Mouse (Mus musculus) hindbrain, embryonic 11.5 days (tissue): ENCODE measurements around the gene Nelfe. TPM values are rescaled to one million over a fixed set of nuclear protein-coding genes. Genes with fewer than 3 reads are reported as not detected.
"Not testable (repeated sequence)": the region's sequence is repeated elsewhere in the genome, so short reads cannot be mapped to it uniquely, and the experiment has no call there.

Source experiments
- ATAC-seq: fragments of 200-750 bp; cut with Nextera tagmentation; 2 replicates; pipeline ENCODE4 v1.8.0; 2017; ENCODE audit warnings: mild to moderate bottlenecking, moderate TSS enrichment, moderate library complexity; ENCODE audit not compliant: low FRiP score
- DNase-seq: peaks from one replicate; pipeline ENCODE4 v3.0.0-alpha.2; 2015; ENCODE audit warnings: low spot score
- H3K27ac ChIP-seq: fragments of 300-500 bp; sonication (generic); 2 replicates; pipeline ENCODE4 v1.5.1; 2014; ENCODE audit warnings: mild to moderate bottlenecking, low read depth, low read length
- H3K27me3 ChIP-seq: fragments of 300-500 bp; sonication (generic); 2 replicates; pipeline ENCODE4 v1.6.1; 2014; ENCODE audit warnings: mild to moderate bottlenecking, low read length, moderate library complexity, mixed read lengths; ENCODE audit not compliant: control insufficient read depth, insufficient read depth
- H3K36me3 ChIP-seq: fragments of 300-500 bp; sonication (generic); 2 replicates; pipeline ENCODE4 v1.6.1; 2014; ENCODE audit warnings: mild to moderate bottlenecking, low read length, moderate library complexity, mixed read lengths; ENCODE audit not compliant: control insufficient read depth, insufficient read depth
- H3K4me1 ChIP-seq: fragments of 300-500 bp; sonication (generic); replicated peaks from 2 replicates; pipeline ENCODE4 v1.6.1; 2014; ENCODE audit warnings: low read length, mixed read lengths; ENCODE audit not compliant: control insufficient read depth, insufficient read depth
- H3K4me2 ChIP-seq: fragments of 300-500 bp; sonication (generic); replicated peaks from 2 replicates; pipeline ENCODE4 v1.6.1; 2014; ENCODE audit warnings: mild to moderate bottlenecking, low read depth, low read length
- H3K4me3 ChIP-seq: fragments of 300-500 bp; sonication (generic); 2 replicates; pipeline ENCODE4 v1.5.1; 2014; ENCODE audit warnings: low read depth, low read length
- H3K9ac ChIP-seq: fragments of 300-500 bp; sonication (generic); 2 replicates; pipeline ENCODE4 v1.6.1; 2014; ENCODE audit warnings: low read depth, low read length
- H3K9me3 ChIP-seq: fragments of 300-500 bp; sonication (generic); 2 replicates; pipeline ENCODE4 v1.6.1; 2016; ENCODE audit warnings: low read length; ENCODE audit not compliant: control insufficient read depth
- WGBS: fragments of 180-500 bp; shearing (Covaris S2); extraction: QIAGEN DNeasy Blood & Tissue Kit; methylation state at CpG from one replicate; pipeline ENCODE4 v1.1.7; 2014; 5-methylcytosine and 5-hydroxymethylcytosine counted together
- polyA plus RNA-seq: library from polyadenylated mRNA; unstranded; fragments of >200 nt; fragmentation: Nextera tagmentation; extraction: Ambion mirVana; gene quantifications from 2 replicates; pipeline ENCODE4 v1.2.1, GENCODE M21; 2014

The Nelfe gene
- polyA plus RNA-seq, 1 experiment from 2014 or later = 138 TPM

- peaks cover 10% of the 10 kb centered on the region for H3K4me1 ChIP-seq
- peak overlapping the region; percentile 97 for H3K27ac ChIP-seq
- no peaks in the 10 kb centered on the region for H3K27me3 ChIP-seq
- no peaks in the 10 kb centered on the region for H3K9me3 ChIP-seq
- WGBS = 2% methylated on average over 10 of the region's 47 CpGs
- H3K9ac ChIP-seq = peak overlapping the region; percentile 89
- peak; percentile 75 for DNase-seq
- H3K4me3 ChIP-seq = peak overlapping the region; percentile 78
- peak; percentile 15 for ATAC-seq
- H3K4me2 ChIP-seq = peak overlapping the region; percentile 93
- peaks cover 9% of the 10 kb centered on the region for H3K36me3 ChIP-seq
Measured at GRCm38 (mm10) chr17:34898706-34899052, 48.5 kb downstream of the Nelfe start.

- WGBS = 1% methylated on average over 42 of the region's 45 CpGs
- Histone ChIP-seq H3K4me3 (peak overlapping the region; percentile 78), H3K4me1 (peaks cover 10% of the 10 kb centered on the region), H3K27me3 (no peaks in the 10 kb centered on the region), H3K4me2 (peak overlapping the region; percentile 93), H3K9me3 (no peaks in the 10 kb centered on the region), H3K27ac (peak overlapping the region; percentile 97), H3K36me3 (peaks cover 9% of the 10 kb centered on the region), H3K9ac (peak overlapping the region; percentile 89)
- ATAC-seq (peak; percentile 11), DNase-seq (peak; percentile 56)
Measured at GRCm38 (mm10) chr17:34899053-34899889, 49.1 kb downstream of the Nelfe start.

GRCm38 (mm10) chr17:34899890-34900243 lies 49.7 kb downstream of the Nelfe start:
- no peaks in the 10 kb centered on the region for H3K27me3 ChIP-seq
- H3K27ac ChIP-seq = no peak overlapping the region
- 7% methylated on average over 5 of the region's 5 CpGs for WGBS
- peak overlapping the region; percentile 93 for H3K4me2 ChIP-seq
- H3K36me3 ChIP-seq = peaks cover 12% of the 10 kb centered on the region
- no peak for DNase-seq
- H3K9ac ChIP-seq = peak overlapping the region; percentile 89
- ATAC-seq = no peak
- H3K4me1 ChIP-seq = peaks cover 10% of the 10 kb centered on the region
- H3K4me3 ChIP-seq = peak overlapping the region; percentile 78
- H3K9me3 ChIP-seq = no peaks in the 10 kb centered on the region

- H3K27me3 ChIP-seq, H3K27ac ChIP-seq, H3K4me1 ChIP-seq, H3K4me3 ChIP-seq, H3K4me2 ChIP-seq, H3K9ac ChIP-seq, ATAC-seq, DNase-seq, H3K9me3 ChIP-seq: not testable (repeated sequence)
- peaks cover 18% of the 10 kb centered on the region for H3K36me3 ChIP-seq
Measured at GRCm38 (mm10) chr17:34900826-34901225, 50.6 kb downstream of the Nelfe start.

- not testable (repeated sequence) for H3K27ac ChIP-seq, H3K9ac ChIP-seq, H3K4me3 ChIP-seq, H3K4me2 ChIP-seq, DNase-seq, H3K4me1 ChIP-seq, H3K27me3 ChIP-seq, ATAC-seq, H3K9me3 ChIP-seq
- 87% methylated on average over 8 of the region's 10 CpGs for WGBS
- peaks cover 22% of the 10 kb centered on the region for H3K36me3 ChIP-seq
Measured at GRCm38 (mm10) chr17:34901948-34902347, 51.8 kb downstream of the Nelfe start.

- Histone ChIP-seq H3K9ac (no peak overlapping the region), H3K36me3 (peaks cover 25% of the 10 kb centered on the region), H3K4me2 (no peak overlapping the region), H3K27me3 (no peaks in the 10 kb centered on the region), H3K4me1 (no peaks in the 10 kb centered on the region), H3K9me3 (no peaks in the 10 kb centered on the region), H3K27ac (no peak overlapping the region), H3K4me3 (no peak overlapping the region)
- ATAC-seq (no peak), DNase-seq (no peak)
- WGBS = 93% methylated on average over 9 of the region's 9 CpGs
Measured at GRCm38 (mm10) chr17:34902895-34903294, 52.7 kb downstream of the Nelfe start.

Other genes with a start within 250 kb of the Nelfe start
- 175 and 182 TPM in 2 replicates for gene Rnf5, start 246.7 kb upstream of the Nelfe start, polyA plus RNA-seq
- gene Agpat1, start 246.1 kb upstream of the Nelfe start, polyA plus RNA-seq = 73.8 and 81.2 TPM in 2 replicates
- gene Egfl8, start 234.4 kb upstream of the Nelfe start, polyA plus RNA-seq = 4.4 and 4.7 TPM in 2 replicates
- 23.6 and 26.0 TPM in 2 replicates for gene Ppt2, start 221.9 kb upstream of the Nelfe start, polyA plus RNA-seq
- 1.0 and 2.0 TPM in 2 replicates for gene Prrt1, start 220.9 kb upstream of the Nelfe start, polyA plus RNA-seq
- 16.4 and 17.2 TPM in 2 replicates for gene Fkbpl, start 205.6 kb upstream of the Nelfe start, polyA plus RNA-seq
- gene Atf6b, start 203.2 kb upstream of the Nelfe start, polyA plus RNA-seq = 61.9 and 67.5 TPM in 2 replicates
- gene Tnxb, start 179.9 kb upstream of the Nelfe start, polyA plus RNA-seq = 0.01 and 0.09 TPM in 2 replicates
- gene C4b, start 106.5 kb upstream of the Nelfe start, polyA plus RNA-seq = not detected in 2 replicates
- not detected in 2 replicates for gene Cyp21a1, start 45.8 kb upstream of the Nelfe start, polyA plus RNA-seq
- 21.7 and 22.7 TPM in 2 replicates for gene Stk19, start 13.4 kb upstream of the Nelfe start, polyA plus RNA-seq
- gene Dxo, start 13.4 kb upstream of the Nelfe start, polyA plus RNA-seq = 58.6 and 64.9 TPM in 2 replicates
- 26.9 and 29.9 TPM in 2 replicates for gene Skiv2l, start 181 bp upstream of the Nelfe start, polyA plus RNA-seq
- gene Cfb, start 12.1 kb downstream of the Nelfe start, polyA plus RNA-seq = 1.0 and 2.1 TPM in 2 replicates
- 2.9 and 3.2 TPM in 2 replicates for gene Zbtb12, start 29.1 kb downstream of the Nelfe start, polyA plus RNA-seq
- gene Gm20547, start 31.7 kb downstream of the Nelfe start, polyA plus RNA-seq = not detected in 2 replicates
- 0.64 and 1.2 TPM in 2 replicates for gene C2, start 47.9 kb downstream of the Nelfe start, polyA plus RNA-seq
- gene Ehmt2, start 48.1 kb downstream of the Nelfe start, polyA plus RNA-seq = 57.4 and 70.1 TPM in 2 replicates
- 0.12 and 0.29 TPM in 2 replicates for gene Slc44a4, start 64.1 kb downstream of the Nelfe start, polyA plus RNA-seq
- 12.9 and 14.5 TPM in 2 replicates for gene Neu1, start 80.9 kb downstream of the Nelfe start, polyA plus RNA-seq
- gene Hspa1b, start 108.8 kb downstream of the Nelfe start, polyA plus RNA-seq = 0.15 TPM in 1 of 2 replicates, not detected in the other
- gene Gm20481, start 119.5 kb downstream of the Nelfe start, polyA plus RNA-seq = 0.49 TPM in 1 of 2 replicates, not detected in the other
- gene Hspa1a, start 121.8 kb downstream of the Nelfe start, polyA plus RNA-seq = 0.93 and 1.4 TPM in 2 replicates
- gene Hspa1l, start 122.3 kb downstream of the Nelfe start, polyA plus RNA-seq = 0.93 and 1.2 TPM in 2 replicates
- 188 and 207 TPM in 2 replicates for gene Lsm2, start 131.5 kb downstream of the Nelfe start, polyA plus RNA-seq
- 69.1 and 71.7 TPM in 2 replicates for gene Vars, start 150.6 kb downstream of the Nelfe start, polyA plus RNA-seq
- 0.10 and 0.36 TPM in 2 replicates for gene Vwa7, start 166.2 kb downstream of the Nelfe start, polyA plus RNA-seq
- gene Sapcd1, start 177.6 kb downstream of the Nelfe start, polyA plus RNA-seq = 3.0 and 4.0 TPM in 2 replicates
- 3.1 and 4.2 TPM in 2 replicates for gene Msh5, start 196.4 kb downstream of the Nelfe start, polyA plus RNA-seq
- 45.6 and 85.1 TPM in 2 replicates for gene Clic1, start 199.6 kb downstream of the Nelfe start, polyA plus RNA-seq
- 614 and 636 TPM in 2 replicates for gene Ddah2, start 208.6 kb downstream of the Nelfe start, polyA plus RNA-seq
- gene Ly6g6c, start 215.0 kb downstream of the Nelfe start, polyA plus RNA-seq = 0.19 TPM in 1 of 2 replicates, not detected in the other
- gene Mpig6b, start 215.8 kb downstream of the Nelfe start, polyA plus RNA-seq = 0.66 and 1.1 TPM in 2 replicates
- 0.42 and 0.50 TPM in 2 replicates for gene Ly6g6e, start 226.5 kb downstream of the Nelfe start, polyA plus RNA-seq
- gene Ly6g6d, start 227.7 kb downstream of the Nelfe start, polyA plus RNA-seq = 1.0 and 2.7 TPM in 2 replicates
- 0.29 and 0.52 TPM in 2 replicates for gene Ly6g6f, start 235.2 kb downstream of the Nelfe start, polyA plus RNA-seq
- gene Abhd16a, start 238.9 kb downstream of the Nelfe start, polyA plus RNA-seq = 40.2 and 45.1 TPM in 2 replicates